Mouse (Mus musculus) T-helper 1 cell (primary cell): Measurements from ENCODE around the gene Fam186a.
"Not testable (repeated sequence)": the region's sequence is repeated elsewhere in the genome, so short reads cannot be mapped to it uniquely, and the experiment has no call there.

Experiments
- in situ Hi-C: fragments of 300-600 bp; cut with MboI, MseI; formaldehyde crosslinking; loops from one replicate; pipeline ENCODE4 v1.15.1; 2025; ENCODE audit warnings: high pct_unique_total_duplicates

Fam186a gene

GRCm38 (mm10) chr15:99966961-99967360, at the start of gene Fam186a:
TSS of gene Fam186a (minus strand) at chr15:99967061.
- in situ Hi-C loops, result no loop called here

- in situ Hi-C loops, result no loop called here
Observed at GRCm38 (mm10) chr15:100006180-100006579, 39.3 kb upstream of the Fam186a start.

GRCm38 (mm10) chr15:100004677-100005273, 37.9 kb upstream of the Fam186a start:
- in situ Hi-C loops, result no loop called here

- in situ Hi-C loops, result loop anchor here (25.0 kb wide), 1 partner anchor 1462 kb away; the partner anchor contains the start of gene Kansl2
Observed at GRCm38 (mm10) chr15:99999390-99999789, 32.5 kb upstream of the Fam186a start.

GRCm38 (mm10) chr15:99997114-99997804, 30.4 kb upstream of the Fam186a start:
- in situ Hi-C loops, result loop anchor here (25.0 kb wide), 1 partner anchor 1460 kb away; the partner anchor contains the start of gene Kansl2

- in situ Hi-C loops, result loop anchor here (25.0 kb wide), 1 partner anchor 1456 kb away; the partner anchor contains the start of gene Kansl2
Observed at GRCm38 (mm10) chr15:99993100-99993499, 26.2 kb upstream of the Fam186a start.

GRCm38 (mm10) chr15:99979715-99980114, 12.9 kb upstream of the Fam186a start:
- in situ Hi-C loops, result loop anchor here (25.0 kb wide), 1 partner anchor 1442 kb away; the partner anchor contains the start of gene Kansl2

GRCm38 (mm10) chr15:99979266-99979665, 12.4 kb upstream of the Fam186a start:
- in situ Hi-C loops, result loop anchor here (25.0 kb wide), 1 partner anchor 1442 kb away; the partner anchor contains the start of gene Kansl2

GRCm38 (mm10) chr15:99976121-99976520, 9.3 kb upstream of the Fam186a start:
- in situ Hi-C loops, result loop anchor here (25.0 kb wide), 1 partner anchor 1439 kb away; the partner anchor contains the start of gene Kansl2

- in situ Hi-C loops, result loop anchor here (25.0 kb wide), 1 partner anchor 1437 kb away; the partner anchor contains the start of gene Kansl2
Observed at GRCm38 (mm10) chr15:99974476-99975220, 7.8 kb upstream of the Fam186a start.

GRCm38 (mm10) chr15:99972989-99973911, 6.4 kb upstream of the Fam186a start:
- in situ Hi-C loops, result no loop called here

GRCm38 (mm10) chr15:99972361-99972988, 5.6 kb upstream of the Fam186a start:
- in situ Hi-C loops, result no loop called here

- in situ Hi-C loops, result no loop called here
Observed at GRCm38 (mm10) chr15:99970606-99971005, 3.7 kb upstream of the Fam186a start.

- in situ Hi-C loops, result not testable (repeated sequence)
Observed at GRCm38 (mm10) chr15:99969765-99970164, 2.9 kb upstream of the Fam186a start, which contains the start of gene Larp4. TSS of gene Larp4 (plus strand) at chr15:99970065.

- in situ Hi-C loops, result no loop called here
Observed at GRCm38 (mm10) chr15:99965103-99965775, 1.6 kb downstream of the Fam186a start.

GRCm38 (mm10) chr15:99955324-99955723, 11.5 kb downstream of the Fam186a start:
- in situ Hi-C loops, result no loop called here

- in situ Hi-C loops, result loop anchor here (25.0 kb wide), 1 partner anchor 1771 kb away; the partner anchor contains the start of gene Krt5
Observed at GRCm38 (mm10) chr15:99940970-99941630, 25.8 kb downstream of the Fam186a start.

GRCm38 (mm10) chr15:99940426-99940825, 26.4 kb downstream of the Fam186a start:
- in situ Hi-C loops, result loop anchor here (25.0 kb wide), 1 partner anchor 1772 kb away; the partner anchor contains the start of gene Krt5

GRCm38 (mm10) chr15:99937841-99938240, 29.0 kb downstream of the Fam186a start:
- in situ Hi-C loops, result loop anchor here (5.0 to 25.0 kb wide), 2 partner anchors 999 to 1774 kb away; partner anchors contain the start of gene Krt5
